Mouse (Mus musculus): ENCODE results near the gene Tnfrsf8.

- TF ChIP-seq CTCF (IDR thresholded peaks at IDR 0.05; ENCODE audit: extremely low read depth, insufficient read depth, low read length) (no peak), POLR2A (IDR thresholded peaks at IDR 0.05; ENCODE audit: extremely low read depth, insufficient read depth, low read length) (no peak)
Measured at GRCm38 (mm10) chr4:145356234-145356633, 41.3 kb upstream of the Tnfrsf8 start.

Data from cortical plate, adult 2 months (tissue).